In genomic region chr15:4119962-4120361, GRCm38 (mm10) we compare ENCODE assay signal across 18 mouse cellular contexts.
"Had no signal": no experiment of that assay in that cellular context is flagged by ENCODE, and none has a peak within 500 bp of the region (broad histone marks: within the 10 kb centered on the region; RNA-seq: fewer than 3 reads in every experiment).

No protein-coding gene starts in this region.

- H3K27ac ChIP-seq: midbrain, embryonic 10.5 days; midbrain, embryonic 12.5 days; neural tube, embryonic 13.5 days; neural tube, embryonic 15.5 days had no signal

- DNase-seq: lung, adult 18-20 months; lung, embryonic 14.5 days; lung, postnatal 10 days; lung, postnatal 4 days; midbrain, embryonic 14.5 days; retina, postnatal 1 day; right cerebral cortex, postnatal 25 days; right cerebral cortex, postnatal 4 days; spleen, adult 18-20 months; thymus, adult 18-20 months; thymus, postnatal 14 days; thymus, postnatal 36 days had no signal

- H3K4me3 ChIP-seq: midbrain, embryonic 10.5 days; midbrain, embryonic 12.5 days; myocyte; neural tube, embryonic 13.5 days; neural tube, embryonic 15.5 days had no signal

- ATAC-seq: midbrain, embryonic 16.5 days had no signal
